Mouse (Mus musculus): ENCODE results near the gene Limch1.

DNA sequence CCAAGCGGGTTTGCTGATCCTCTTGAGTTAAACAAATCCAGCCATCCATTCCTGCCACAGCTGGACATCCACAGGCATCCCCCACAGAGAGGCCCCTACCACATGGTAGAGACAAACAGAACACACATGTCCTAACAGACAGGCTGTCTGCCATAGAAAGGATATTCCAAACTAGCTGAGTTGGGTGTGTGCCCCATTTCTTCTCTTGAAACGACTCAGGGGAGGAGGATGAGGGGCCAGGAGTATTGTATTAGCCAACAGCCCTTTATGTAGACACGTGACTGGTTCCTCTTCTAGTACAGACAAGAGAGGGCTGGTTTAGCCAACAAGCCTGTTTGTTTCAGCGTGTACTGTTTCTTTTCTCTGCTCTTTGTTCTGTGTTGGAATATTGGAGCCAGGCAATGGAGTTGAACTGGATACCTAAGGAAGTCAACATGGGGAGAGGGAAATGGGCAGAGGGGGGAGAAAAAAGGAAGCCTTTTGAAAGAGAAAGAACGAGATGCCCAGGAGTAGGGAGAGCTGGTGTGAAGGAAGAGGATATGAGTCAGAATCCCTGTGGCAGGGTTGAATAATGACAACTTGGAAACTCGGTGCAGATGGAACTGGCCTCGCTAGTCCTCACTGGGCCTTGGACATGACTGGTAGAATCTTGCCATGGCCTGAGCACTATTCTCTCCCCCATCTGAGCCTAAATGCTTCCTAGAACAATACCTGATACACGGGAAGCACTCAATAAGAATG lies 196.3 kb downstream of the Limch1 start:
- no peak for TF ChIP-seq ZNF384 (IDR thresholded peaks at IDR 0.05; ENCODE audit: low read depth, low read length)
- no peak for TF ChIP-seq MAFK (IDR thresholded peaks at IDR 0.05; ENCODE audit: insufficient read depth, low read depth, low read length)
